Mouse (Mus musculus): Measurements from ENCODE around the gene Usp30. TPM values are rescaled to one million over a fixed set of nuclear protein-coding genes. Genes with fewer than 3 reads are reported as not detected.

Gene Usp30
- polyA plus RNA-seq, 1 experiment from 2014 or later = 10.8 TPM

DNA sequence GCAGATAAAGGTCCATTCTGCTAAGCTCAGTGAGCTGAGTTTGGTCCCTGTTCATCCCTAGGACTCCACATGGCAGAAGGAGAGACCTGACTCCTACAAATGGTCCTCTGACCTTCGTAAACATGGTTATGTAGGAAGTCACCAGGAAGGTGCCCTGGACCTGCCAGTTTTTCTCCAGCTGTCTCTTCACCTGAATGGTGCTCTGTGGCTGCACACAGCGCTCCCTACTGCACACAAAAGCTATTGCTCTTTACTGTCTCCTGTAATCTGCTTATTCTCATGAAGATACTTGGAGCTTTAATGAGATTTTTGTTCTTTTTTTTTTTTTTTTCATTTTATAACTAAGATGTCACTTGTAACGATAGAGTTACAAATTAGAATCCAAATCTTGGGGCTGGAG lies 18.7 kb upstream of the Usp30 start:
- no peak for ATAC-seq (ENCODE audit: insufficient read depth)
- Histone ChIP-seq H3K27me3 (ENCODE audit: insufficient read depth, low read length) (no peaks in the 10 kb centered on the region), H3K9ac (no peak overlapping the region), H3K4me1 (ENCODE audit: insufficient read depth) (no peaks in the 10 kb centered on the region), H3K4me2 (no peak overlapping the region), H3K9me3 (ENCODE audit: low read depth, low read length) (no peaks in the 10 kb centered on the region), H3K36me3 (ENCODE audit: insufficient read depth) (no peaks in the 10 kb centered on the region), H3K27ac (ENCODE audit: low read depth) (no peak overlapping the region), H3K4me3 (ENCODE audit: low read depth, low read length) (no peak overlapping the region)
- 0 out of 2 replicates have a peak, but pooled peaks have one; percentile 11 for TF ChIP-seq CTCF (IDR thresholded peaks at IDR 0.05; ENCODE audit: low read depth)
- WGBS = 48% methylated on average over 3 of the region's 3 CpGs
- DNase-seq = no peak

DNA sequence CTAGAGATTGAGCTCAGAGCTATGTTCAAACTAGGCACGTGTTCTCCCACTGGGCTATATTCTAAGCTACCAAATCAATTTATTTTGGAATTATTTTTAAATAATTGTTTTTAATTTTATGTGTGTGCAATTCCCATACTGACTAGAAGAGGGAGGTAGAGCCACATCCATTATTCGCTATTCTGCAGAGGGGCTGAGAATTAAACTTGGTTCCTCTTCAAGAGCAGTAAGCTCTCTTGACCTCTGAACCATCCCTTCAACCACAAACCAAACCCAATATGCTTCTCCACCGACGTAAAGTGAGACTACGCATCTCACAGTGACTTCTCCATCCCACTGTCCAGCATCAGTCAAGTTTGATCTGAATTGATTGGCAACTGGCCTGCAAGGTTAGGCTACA lies 18.1 kb upstream of the Usp30 start:
- Histone ChIP-seq H3K9ac (no peak overlapping the region), H3K9me3 (ENCODE audit: low read depth, low read length) (no peaks in the 10 kb centered on the region), H3K27ac (ENCODE audit: low read depth) (no peak overlapping the region), H3K27me3 (ENCODE audit: insufficient read depth, low read length) (no peaks in the 10 kb centered on the region), H3K36me3 (ENCODE audit: insufficient read depth) (no peaks in the 10 kb centered on the region), H3K4me3 (ENCODE audit: low read depth, low read length) (no peak overlapping the region), H3K4me1 (ENCODE audit: insufficient read depth) (no peaks in the 10 kb centered on the region), H3K4me2 (no peak overlapping the region)
- TF ChIP-seq CTCF (IDR thresholded peaks at IDR 0.05; ENCODE audit: low read depth) = no peak
- DNase-seq (no peak), ATAC-seq (ENCODE audit: insufficient read depth) (no peak)
- 80% methylated on average over 5 of the region's 5 CpGs for WGBS

DNA sequence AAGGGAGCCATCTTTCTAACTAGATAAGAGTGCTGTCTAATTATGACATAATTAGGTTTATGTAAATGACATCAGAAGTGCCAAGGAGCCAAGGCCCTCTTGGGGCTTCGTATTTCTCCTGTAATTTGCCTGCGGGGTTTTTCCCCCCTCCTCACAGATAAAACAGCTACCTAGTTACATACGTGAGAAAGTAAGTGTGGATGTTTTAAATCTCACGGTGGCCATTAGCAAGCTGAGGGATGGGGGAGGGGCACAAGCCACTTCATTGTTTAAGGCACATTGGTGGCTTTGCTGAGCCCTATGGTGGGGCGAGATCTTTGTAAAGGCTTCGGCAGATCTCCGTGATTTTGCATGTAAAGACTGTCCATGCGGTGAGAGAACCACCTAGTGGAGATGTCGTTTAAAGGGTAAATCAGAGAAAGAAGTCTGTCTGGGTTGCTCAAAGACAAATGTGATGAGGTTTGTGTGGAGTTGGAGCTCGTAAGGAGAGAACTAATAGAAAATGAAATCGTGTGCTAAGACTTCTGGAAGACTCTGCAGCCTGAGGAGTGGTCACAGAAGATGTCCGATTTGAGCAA lies 16.4 kb upstream of the Usp30 start:
- Histone ChIP-seq H3K36me3 (ENCODE audit: insufficient read depth) (no peaks in the 10 kb centered on the region), H3K4me1 (ENCODE audit: insufficient read depth) (0 out of 2 replicates have a peak, but pooled peaks cover 3% of the 10 kb centered on the region), H3K4me2 (no peak overlapping the region), H3K27ac (ENCODE audit: low read depth) (no peak overlapping the region), H3K27me3 (ENCODE audit: insufficient read depth, low read length) (no peaks in the 10 kb centered on the region), H3K9ac (no peak overlapping the region), H3K9me3 (ENCODE audit: low read depth, low read length) (no peaks in the 10 kb centered on the region), H3K4me3 (ENCODE audit: low read depth, low read length) (no peak overlapping the region)
- WGBS = 51% methylated on average over 12 of the region's 12 CpGs
- 0 out of 2 replicates have a peak, but pooled peaks have one; percentile 11 for TF ChIP-seq CTCF (IDR thresholded peaks at IDR 0.05; ENCODE audit: low read depth)
- DNase-seq = no peak
- ATAC-seq (ENCODE audit: insufficient read depth) = no peak

DNA sequence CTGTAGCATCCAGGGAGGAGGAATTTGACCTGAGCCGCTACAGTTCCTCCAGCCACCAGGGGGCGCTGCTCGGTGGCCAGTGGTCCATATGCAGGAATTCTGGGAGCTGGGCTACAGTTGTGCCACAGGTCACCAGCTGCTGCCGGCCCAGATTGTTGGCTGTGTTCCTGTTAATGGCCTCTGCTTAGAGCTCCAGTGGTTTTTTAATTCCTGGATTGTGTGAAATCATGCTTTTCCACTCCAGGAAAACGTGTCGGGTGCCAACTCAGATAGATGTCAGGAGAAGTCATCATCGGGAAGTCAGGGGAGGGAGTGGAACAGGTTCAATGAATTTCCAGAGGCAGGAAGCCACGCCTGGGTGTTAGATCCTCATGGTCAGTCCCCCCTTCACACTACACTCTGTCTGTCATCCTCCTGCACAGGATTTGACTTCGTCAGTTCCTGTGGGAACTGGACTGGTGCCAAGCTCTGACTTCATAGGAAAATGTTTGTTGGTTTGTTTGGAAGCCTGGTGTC lies 13.0 kb upstream of the Usp30 start:
- ATAC-seq (ENCODE audit: insufficient read depth) (0 out of 2 replicates have a peak, but pooled peaks have one; percentile 58), DNase-seq (peak; percentile 84)
- WGBS = 13% methylated on average over 9 of the region's 9 CpGs
- Histone ChIP-seq H3K27ac (ENCODE audit: low read depth) (no peak overlapping the region), H3K4me3 (ENCODE audit: low read depth, low read length) (no peak overlapping the region), H3K4me1 (ENCODE audit: insufficient read depth) (0 out of 2 replicates have a peak, but pooled peaks cover 3% of the 10 kb centered on the region), H3K4me2 (peak overlapping the region; percentile 41; the same call in 1 of the 2 replicates), H3K27me3 (ENCODE audit: insufficient read depth, low read length) (no peaks in the 10 kb centered on the region), H3K36me3 (ENCODE audit: insufficient read depth) (no peaks in the 10 kb centered on the region), H3K9me3 (ENCODE audit: low read depth, low read length) (no peaks in the 10 kb centered on the region), H3K9ac (0 out of 2 replicates have a peak overlapping the region, but pooled peaks have one; percentile 10)
- TF ChIP-seq CTCF (IDR thresholded peaks at IDR 0.05; ENCODE audit: low read depth) = peak; percentile 92

DNA sequence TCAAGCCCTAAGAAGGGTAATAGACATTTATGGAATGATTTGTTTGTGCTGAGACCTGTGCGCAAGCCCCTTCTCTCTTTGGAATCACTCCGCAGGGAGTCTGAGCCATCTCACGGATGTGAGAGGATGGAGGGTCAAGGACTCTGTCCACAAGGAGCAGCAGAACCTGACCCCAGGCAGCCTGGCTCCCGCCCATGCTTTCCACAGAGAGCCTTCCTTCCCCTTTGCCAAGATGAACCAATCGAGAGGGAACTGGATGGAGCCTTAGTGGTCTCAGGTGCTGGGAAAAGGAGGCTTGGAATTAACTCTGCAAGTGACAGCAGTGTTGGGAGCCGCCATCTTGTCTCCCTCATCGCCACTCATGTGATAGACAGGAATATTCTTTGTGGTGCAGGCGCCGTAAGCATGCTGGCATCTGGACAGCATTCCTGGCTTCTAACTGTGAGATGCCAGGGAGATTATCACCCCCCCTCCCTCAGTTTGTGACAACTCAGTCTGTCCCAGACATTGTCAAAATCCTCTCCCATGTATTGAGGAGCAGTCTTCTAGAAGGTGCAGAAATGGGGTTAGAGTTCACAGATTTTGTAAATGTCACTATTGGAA lies 8.0 kb upstream of the Usp30 start:
- no peak for TF ChIP-seq CTCF (IDR thresholded peaks at IDR 0.05; ENCODE audit: low read depth)
- 70% methylated on average over 9 of the region's 9 CpGs for WGBS
- ATAC-seq (ENCODE audit: insufficient read depth) (no peak), DNase-seq (no peak)
- Histone ChIP-seq H3K9me3 (ENCODE audit: low read depth, low read length) (no peaks in the 10 kb centered on the region), H3K9ac (no peak overlapping the region), H3K4me3 (ENCODE audit: low read depth, low read length) (no peak overlapping the region), H3K4me1 (ENCODE audit: insufficient read depth) (0 out of 2 replicates have a peak, but pooled peaks cover 3% of the 10 kb centered on the region), H3K27me3 (ENCODE audit: insufficient read depth, low read length) (no peaks in the 10 kb centered on the region), H3K36me3 (ENCODE audit: insufficient read depth) (no peaks in the 10 kb centered on the region), H3K27ac (ENCODE audit: low read depth) (no peak overlapping the region), H3K4me2 (no peak overlapping the region)

DNA sequence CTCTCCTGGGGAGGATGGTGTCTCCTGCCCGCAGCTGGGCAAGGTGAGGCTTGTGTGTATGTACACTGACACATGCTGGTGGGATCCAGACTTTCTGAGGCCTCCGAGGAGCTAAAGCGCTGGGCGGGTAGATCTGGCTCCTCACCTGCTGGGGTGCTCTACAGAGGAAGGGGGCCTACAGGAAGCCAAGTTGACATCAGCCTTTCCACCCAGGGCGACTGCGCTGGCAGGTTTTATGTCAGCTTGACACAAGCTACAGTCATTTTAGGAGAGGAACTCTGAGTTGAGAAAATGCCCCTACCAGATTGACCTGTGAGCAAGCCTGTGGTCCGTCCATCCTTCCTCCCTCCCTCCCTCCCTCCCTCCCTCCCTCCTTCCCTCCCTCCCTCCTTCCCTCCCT lies 3.6 kb upstream of the Usp30 start:
- Histone ChIP-seq H3K36me3 (ENCODE audit: insufficient read depth) (no peaks in the 10 kb centered on the region), H3K27me3 (ENCODE audit: insufficient read depth, low read length) (no peaks in the 10 kb centered on the region), H3K27ac (ENCODE audit: low read depth) (no peak overlapping the region), H3K4me2 (no peak overlapping the region), H3K4me1 (ENCODE audit: insufficient read depth) (no peaks in the 10 kb centered on the region), H3K4me3 (ENCODE audit: low read depth, low read length) (no peak overlapping the region), H3K9me3 (ENCODE audit: low read depth, low read length) (no peaks in the 10 kb centered on the region), H3K9ac (no peak overlapping the region)
- TF ChIP-seq CTCF (IDR thresholded peaks at IDR 0.05; ENCODE audit: low read depth) = no peak
- no peak for ATAC-seq (ENCODE audit: insufficient read depth)
- no peak for DNase-seq
- WGBS = 31% methylated on average over 7 of the region's 7 CpGs

DNA sequence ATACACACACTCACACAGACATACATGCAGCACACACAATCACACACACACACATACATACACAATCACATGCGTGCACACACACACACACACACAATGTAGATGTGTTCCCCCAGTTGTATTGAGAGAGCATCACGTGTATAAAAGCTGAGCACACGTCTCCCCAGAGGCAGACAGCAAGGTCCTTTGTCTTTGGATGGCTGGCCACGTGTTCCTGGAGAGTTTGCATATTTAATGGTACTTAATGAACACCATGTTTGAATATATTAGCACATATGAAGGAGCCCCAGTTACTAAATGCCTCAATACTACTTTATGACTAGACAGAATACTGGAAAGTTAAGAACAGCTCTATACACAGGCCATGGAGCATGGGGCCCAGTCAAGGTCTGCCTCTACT lies 1.3 kb upstream of the Usp30 start:
- no peak overlapping the region for H3K27ac ChIP-seq (ENCODE audit: low read depth)
- no peaks in the 10 kb centered on the region for H3K36me3 ChIP-seq (ENCODE audit: insufficient read depth)
- no peak overlapping the region for H3K4me3 ChIP-seq (ENCODE audit: low read depth, low read length)
- H3K4me1 ChIP-seq (ENCODE audit: insufficient read depth) = no peaks in the 10 kb centered on the region
- no peaks in the 10 kb centered on the region for H3K9me3 ChIP-seq (ENCODE audit: low read depth, low read length)
- ATAC-seq (ENCODE audit: insufficient read depth) (no peak), DNase-seq (no peak)
- WGBS = 68% methylated on average over 4 of the region's 4 CpGs
- TF ChIP-seq CTCF (IDR thresholded peaks at IDR 0.05; ENCODE audit: low read depth) = no peak
- H3K4me2 ChIP-seq = no peak overlapping the region
- no peaks in the 10 kb centered on the region for H3K27me3 ChIP-seq (ENCODE audit: insufficient read depth, low read length)
- no peak overlapping the region for H3K9ac ChIP-seq

Data from lung, embryonic 14.5 days (tissue).